Mouse (Mus musculus): ENCODE results near the gene Kcnh7.

Gene Kcnh7

DNA sequence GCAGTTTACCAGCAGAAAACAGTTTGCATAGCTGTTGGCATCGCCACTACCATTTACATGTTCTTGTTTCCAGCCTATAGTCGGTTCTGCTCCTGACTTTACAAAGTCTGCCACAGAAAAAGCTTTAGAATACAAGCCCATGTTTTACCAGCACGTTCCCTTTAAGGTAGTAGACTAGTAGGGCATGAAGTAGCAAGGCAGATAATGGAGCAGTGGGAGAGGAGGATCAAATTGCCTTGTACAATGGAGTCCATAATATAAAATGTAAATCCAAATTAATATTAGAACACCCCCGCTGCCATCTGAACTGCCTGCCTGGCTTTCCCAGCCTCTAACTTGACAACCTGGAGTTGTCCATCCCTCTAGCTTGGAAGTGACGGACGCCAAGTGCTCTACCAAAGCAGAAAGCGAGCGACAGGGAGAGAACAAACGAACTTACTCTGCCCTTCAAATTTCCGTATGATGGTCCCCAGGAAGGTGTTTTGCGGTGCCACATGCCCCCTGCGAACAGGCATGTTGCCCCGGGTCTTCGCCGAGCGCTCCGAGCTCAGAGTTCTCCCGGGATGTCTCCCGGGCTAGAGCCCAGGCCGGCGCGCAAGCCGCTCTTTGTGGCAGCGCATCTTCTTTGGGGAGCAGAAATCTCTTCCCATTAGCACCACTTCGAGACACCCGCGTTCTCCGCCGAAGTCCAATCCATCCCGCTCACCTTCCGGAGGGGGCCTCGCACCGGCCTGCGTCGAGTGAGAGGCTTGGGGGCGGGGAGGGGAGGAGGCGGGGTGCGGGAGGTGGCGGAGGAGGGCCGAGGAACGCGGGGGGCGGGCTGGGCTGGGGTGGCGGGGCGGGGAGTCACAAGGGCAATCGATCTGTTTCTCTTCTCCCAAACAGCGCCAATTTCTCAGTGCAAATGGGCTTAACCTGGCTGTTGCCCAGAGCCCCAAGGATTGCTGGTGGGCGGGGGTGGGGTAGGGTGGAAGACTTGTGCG, at the start of gene Kcnh7:
Gene Kcnh7 (minus strand): TSS at position 725 of the 983 bp plus-strand sequence.
- peak; percentile 42 for DNase-seq (ENCODE audit: extremely low spot score)

DNA sequence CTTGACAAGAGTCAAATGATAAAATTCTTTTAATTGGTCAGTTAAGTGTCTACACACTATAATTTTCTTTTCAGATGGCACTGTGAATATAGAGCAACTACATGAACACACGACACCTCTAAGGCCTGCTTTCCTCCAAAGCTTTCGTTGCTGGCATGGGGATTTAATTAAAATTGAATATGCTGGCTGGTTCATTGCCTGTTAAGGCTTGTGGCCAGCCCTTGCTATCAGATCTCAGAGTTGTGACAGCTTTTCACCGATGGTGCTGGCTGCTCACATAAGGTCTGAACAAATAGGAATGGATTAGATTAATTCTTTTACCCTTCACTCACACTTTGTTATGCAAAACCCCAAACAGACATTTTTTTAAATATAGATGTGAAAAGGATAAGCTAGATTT, 23.3 kb upstream of the Kcnh7 start:
- DNase-seq (ENCODE audit: extremely low spot score), result no peak

DNA sequence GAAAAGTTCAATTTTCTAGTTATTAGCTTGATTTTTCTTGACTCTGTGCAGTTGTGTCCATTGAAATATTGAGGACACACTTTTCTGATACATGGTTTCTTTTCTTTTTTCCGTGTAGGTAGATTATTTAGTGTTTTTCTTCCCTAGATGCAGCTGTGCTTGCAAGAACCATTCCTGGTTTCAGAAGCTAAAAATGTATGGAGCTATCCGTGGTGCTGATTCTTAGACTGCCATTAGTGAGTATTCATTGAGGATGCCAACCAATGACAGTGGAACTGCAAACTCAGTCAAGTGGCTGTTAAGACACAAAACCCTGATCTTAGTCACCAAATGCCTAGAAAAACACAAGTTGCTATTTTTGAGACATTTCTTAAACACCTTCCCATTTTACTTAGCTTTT, 1.9 kb upstream of the Kcnh7 start:
- peak; percentile 52 for DNase-seq (ENCODE audit: extremely low spot score)

DNA sequence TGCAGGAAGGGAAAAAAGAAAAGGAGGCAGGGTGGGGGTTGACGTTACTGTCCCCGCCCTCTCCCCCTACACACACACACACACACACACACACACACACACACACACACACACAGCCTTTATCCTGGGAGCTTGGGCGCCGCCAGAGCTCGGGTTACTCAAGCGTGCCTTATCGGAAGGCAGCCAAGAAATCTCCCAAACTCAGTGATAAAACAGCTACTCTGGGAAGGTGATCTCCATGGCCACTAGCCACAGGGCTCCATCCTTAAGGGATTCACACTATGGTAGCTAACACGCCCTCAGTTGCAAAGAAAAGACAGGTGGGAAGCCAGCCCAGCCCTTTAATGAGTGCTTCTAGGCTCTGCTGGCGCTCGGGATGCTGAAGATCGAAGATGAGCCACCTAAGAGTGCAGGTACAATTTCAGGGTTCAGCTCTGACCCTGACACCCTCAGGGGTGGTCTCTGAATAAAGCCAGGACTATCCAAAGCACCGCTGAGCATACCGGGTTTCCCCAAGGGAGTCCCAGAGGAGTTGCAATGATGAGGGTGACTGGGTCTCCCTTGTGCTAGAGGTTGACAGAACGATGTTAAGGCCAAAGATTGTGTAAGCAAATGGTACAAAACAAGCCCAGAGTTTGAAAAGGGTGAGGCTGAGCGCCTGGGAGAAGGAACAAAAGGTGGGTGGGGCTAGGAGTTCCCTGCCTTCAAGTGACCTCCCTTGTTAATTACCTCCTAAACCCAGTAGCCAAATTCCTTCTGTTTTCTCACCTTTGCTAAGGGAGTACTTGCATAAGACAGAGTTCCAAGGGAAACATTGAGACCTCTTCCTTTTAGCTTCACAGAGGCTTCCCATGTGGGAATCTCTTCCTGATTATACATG, 704 bp upstream of the Kcnh7 start:
- DNase-seq (ENCODE audit: extremely low spot score), result peak; percentile 28

DNA sequence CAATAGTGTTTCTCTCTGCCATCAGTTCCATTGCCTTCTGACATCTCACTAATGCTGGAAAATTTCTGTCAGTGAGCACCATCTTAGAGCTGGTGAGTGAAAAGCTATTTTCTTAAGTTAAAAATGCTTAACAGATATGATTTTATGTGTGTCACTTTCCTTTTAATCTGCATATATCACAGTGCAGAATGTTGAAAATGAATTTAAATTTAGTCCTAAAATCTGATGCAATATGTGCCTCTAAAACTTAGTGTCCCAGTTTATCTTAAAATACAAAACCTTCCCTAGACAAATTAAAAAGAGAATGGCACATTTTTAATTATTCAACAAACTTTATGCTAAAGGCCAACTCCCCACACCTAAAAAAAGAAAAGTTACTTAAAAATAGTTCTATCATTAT, 30.4 kb downstream of the Kcnh7 start:
- DNase-seq (ENCODE audit: extremely low spot score), result no peak

DNA sequence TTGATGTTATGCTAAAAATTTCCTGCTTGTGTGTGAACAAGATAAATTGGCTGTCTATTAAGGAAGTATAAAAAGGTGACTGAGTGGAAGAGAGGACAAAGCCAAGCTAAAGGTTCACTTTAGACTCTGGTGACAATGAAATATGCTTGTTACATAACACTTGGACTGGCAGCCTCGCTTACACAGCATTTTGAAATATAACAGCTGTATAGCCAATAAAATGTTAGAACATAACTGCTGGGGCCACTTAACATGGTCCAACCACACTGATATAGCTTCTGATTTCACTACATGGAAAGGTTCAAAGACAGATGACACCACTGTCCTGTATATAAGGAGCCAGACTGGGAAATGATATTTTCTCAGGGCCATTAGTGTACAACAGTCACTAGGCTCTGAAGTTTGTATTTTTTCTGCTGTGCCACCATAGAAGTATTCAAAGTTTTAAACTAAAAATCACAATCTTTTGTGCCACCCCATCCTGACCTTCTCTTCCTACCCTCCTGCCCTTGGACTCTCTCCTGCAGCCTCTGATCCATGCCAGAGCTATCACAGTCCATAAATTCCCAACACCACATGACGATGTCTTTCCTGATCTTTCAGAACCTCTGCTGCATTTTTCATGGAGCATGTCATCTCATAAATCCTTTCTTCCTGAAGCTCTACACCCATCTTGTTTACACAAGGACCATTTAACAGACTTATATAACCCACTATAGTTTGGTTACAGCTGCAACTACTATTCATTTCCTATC, 56.1 kb downstream of the Kcnh7 start:
- DNase-seq (ENCODE audit: extremely low spot score), result no peak

DNA sequence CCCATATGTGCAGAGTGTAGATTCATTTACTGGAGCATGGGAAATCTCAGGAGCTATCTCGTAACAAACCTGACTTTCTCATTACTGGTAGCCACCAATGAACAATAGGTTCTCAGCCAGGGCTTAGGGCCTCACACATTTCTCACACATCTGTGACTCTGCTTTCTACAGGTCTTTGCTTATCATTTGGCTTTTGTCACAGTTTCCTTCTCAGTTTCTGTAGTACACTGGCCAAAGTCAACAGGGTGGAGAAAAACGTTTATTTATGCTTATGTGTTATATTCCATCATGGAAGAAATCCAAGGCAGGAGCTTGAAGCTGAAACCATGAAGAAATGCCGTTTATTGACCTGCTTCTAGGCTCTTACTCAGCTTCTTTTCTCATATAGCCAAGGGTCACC, 63.8 kb downstream of the Kcnh7 start:
- DNase-seq (ENCODE audit: extremely low spot score), result no peak

DNA sequence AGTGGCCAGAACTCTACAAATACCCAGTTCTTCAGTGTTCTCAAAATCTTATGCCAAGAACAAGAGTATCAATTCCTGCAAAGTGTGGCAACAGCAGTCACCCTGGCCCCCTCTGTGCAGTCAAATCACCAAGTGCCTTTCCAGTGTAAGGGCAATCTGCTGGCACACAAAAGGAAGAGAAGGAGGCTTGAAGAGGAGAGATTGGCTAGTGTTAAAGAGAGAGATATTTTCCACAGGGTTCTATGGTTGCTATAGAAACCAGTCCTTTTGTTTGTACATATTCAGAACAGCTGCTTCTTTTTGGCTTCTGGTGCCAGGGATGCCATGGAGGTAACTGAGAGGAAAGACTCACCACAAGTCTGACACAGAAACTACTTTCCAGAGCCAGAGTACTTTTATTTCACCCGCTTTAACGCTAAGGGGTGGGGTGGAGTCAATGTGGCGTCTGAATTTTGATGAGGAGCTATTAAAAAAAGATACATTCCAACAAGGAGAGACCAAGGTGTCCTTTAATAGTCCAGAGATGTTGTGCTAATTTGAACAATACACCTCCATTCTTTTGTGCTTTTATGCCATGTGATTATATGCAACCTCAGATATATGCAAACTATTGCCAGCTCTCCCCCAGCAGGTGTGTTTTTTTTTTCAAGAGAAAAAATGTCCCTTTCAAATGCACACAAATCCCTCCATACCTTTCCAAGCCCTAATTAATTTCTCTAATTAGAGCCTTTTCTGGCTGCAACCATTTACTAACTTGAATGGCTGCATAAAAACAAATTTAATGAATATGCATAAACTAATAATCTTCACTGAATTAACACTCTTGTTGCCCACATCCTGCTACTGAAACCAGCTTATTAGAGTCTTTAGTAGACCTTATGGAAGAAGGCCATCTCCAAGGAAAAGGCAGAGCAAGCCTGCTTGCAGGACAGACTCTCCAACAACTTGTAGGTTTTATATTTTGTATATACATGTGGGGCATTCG, 66.6 kb downstream of the Kcnh7 start:
- peak; percentile 12 for DNase-seq (ENCODE audit: extremely low spot score)

DNA sequence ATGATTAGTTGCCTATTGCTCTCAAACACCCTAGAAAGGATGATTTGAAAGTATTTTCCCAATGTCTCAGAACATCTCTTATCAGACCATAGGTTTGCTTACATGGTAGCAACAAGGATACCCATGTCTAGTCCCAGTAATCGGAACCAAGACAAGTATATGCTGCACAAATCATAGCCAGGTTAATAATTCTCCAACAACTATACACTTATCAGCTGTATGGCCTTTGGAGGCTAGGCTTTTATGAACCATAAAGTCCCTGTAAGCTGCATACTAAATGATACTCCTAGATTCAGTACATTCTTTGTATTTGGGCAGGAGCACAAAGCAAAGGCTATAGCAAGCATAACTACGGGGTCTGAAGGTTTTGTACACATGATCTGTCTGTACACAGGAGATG, 78.1 kb downstream of the Kcnh7 start:
- no peak for DNase-seq (ENCODE audit: extremely low spot score)

DNA sequence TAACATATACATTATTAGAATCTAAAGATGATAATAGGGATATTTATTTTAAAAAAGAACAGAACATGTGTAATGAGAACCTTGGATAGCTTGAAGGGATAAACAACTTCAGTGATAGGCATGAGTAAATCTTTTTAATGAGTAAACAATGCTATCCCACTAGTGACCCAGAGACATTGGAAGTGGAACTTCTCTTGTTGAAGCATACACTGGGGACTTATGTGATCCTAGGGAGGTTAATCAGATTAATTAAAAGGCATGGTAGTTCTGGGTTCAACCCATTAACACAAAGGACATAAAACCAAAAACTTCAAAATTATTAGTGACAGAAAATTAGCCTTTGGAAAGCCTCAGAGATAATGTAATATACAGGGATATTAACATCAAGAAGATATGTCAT, 84.4 kb downstream of the Kcnh7 start:
- no peak for DNase-seq (ENCODE audit: extremely low spot score)

DNA sequence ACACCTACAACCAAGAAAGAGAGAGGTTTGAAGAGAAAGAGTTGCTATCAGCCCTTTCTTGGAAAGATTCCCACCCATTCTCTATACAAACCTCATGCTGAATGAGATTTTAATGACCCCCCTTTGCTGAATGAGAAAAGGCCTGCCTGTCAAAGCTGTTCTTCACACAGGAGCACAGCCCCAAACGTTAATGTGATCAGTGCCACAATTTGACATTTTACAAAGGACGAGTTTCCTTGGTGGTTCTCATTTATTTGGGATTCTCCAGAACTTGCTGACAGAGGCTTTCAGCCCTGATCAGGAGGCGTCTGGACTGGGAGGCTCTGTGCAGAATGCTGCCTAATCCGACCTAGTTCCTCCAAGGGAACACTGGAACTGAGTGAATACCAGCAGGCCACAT, 92.3 kb downstream of the Kcnh7 start:
- DNase-seq (ENCODE audit: extremely low spot score), result no peak

DNA sequence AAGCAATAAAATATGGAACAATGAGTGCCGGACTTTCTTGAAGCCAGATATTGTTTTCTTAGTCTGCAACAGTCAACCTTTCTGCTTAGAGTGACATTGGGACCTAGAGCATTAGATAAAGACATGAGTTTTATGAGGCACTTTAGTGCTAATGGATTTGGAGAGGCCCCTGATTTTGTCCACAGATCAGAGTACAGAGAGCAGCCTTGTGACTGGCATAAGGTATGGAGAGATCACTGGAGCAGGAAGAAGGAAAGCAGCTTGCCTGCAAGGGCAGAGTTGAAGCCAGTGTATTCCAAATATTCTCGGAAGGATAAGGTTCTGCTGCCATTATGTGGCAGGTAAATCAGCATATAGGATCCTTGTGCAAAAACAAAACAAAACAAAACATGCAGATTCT, 93.6 kb downstream of the Kcnh7 start:
- DNase-seq (ENCODE audit: extremely low spot score), result no peak

DNA sequence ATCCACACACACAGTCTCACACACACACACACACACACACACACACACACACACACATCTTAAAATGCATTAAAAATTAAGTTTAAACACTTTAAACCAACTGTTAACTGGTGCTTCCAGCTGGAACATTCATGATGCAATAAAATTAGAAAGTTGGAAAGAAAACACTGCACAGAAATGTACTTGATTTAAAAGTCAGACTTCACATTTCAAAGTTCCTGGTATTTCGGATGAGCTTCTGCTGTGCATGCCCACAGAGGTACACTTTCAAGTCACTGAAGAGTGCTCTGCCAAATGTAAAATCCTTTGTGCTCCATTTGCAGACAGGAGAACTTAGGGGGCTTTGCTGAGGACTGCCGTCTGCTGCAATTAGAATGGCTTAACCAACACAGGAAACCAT, 125.7 kb downstream of the Kcnh7 start:
- no peak for DNase-seq (ENCODE audit: extremely low spot score)

DNA sequence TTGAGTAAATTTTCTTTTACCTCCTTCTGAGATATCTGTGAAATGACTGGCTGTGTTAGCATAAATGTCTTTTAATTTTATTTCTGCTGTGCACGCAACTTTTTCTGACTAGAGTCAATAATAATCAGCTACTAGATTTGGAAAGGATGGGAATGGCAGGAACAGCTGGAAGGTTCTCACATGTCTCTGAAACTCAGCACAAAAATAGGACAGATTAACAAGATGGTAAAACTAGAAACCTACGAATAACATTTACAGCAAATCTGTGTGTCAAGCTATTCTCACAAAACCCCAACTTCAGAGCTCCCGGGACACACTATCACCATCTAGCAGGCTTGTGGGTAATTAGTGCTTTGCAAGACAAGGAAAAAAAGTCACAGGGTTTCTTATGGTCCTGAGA, 134.2 kb downstream of the Kcnh7 start:
- DNase-seq (ENCODE audit: extremely low spot score), result no peak

DNA sequence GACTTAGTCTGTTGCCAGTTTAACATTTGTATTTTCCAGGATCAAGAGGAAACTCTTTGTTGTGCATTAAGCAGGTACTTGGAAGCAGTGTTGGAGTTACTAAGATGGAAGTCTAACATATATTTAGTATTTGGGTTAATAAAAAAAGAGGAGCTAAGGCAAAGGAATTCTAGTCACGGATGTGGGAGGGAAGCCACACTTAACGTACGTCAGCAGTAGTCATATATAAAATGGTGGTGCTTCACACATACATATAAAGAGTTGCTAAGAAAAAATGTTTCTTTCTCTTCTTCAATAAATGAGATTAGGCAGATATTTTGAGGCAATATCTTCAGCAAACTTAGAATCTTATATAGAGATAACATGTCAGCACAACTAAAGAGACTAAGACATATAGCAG, 144.4 kb downstream of the Kcnh7 start:
- DNase-seq (ENCODE audit: extremely low spot score), result no peak

DNA sequence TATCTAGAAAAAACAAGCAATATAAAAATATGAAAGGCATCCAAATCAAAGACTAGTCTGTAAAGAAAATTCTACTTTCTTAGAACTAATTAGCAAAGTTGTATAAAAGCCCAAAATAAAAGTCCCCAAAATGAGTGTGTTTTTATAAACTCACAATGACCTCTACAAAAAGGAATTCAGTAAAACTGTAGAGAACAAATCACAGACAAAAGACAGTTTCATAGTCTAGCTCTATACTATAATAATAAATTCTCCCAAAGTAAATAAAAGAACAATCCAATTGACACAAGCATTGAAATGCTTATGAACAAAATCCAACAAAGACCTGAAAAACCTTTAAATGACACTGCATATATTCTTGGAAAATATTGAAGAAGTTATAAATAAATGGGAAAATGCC, 169.2 kb downstream of the Kcnh7 start:
- DNase-seq (ENCODE audit: extremely low spot score), result no peak

DNA sequence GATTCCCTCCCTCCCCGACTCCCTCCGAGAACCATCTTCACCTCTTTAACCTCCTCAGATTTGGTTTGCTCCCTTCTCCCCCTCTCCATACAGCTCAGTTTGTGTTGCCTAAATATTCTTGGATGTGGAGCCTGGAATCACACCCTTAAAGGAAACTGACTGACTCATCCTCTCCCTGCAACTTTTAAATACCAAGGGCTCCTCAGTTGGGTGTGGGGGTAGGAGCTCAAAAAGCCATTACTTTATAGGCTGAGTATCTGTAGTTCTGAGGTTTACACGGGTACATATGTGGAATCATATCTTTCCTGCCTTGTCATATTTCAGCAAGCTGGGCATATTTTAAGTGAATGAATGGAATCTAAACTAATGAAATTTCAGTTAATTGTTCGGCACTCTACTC, 174.9 kb downstream of the Kcnh7 start:
- DNase-seq (ENCODE audit: extremely low spot score), result no peak

DNA sequence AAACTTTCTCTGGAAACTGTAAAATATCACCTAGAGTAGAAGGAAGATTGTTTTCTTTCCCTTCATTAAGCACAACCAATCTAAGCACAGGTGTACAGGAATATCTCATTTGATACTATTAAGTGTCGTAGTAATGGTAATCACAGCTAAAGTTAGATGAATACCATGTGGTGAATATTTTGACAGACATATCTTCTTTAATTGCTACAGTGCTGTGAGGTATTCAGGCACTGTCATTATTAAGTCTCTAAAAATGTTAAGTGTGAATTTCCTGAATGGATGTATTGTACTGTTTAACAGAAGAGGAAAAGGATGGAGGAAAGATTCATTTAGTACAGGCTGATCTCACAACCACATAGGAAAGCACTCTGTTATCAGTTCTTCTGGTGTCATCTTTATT, 181.3 kb downstream of the Kcnh7 start:
- DNase-seq (ENCODE audit: extremely low spot score), result no peak

DNA sequence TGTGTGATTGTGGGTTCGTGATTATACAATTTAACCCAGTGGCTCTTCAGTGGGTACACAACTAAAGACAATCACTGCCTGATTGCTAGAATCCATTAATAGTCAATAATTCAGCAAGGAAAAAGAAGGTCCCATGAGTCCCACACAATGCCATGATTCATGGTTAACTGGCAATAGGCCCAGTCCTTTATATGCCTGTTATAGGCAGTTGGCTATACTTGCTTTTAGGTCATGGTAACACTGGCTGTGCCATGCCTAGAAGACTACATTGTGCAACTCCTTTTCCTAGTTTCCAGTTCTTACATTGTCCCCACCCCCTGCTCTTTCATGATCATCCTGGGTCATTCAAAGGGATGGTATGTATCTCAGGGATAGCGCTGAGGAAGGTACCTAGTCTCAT, 186.4 kb downstream of the Kcnh7 start:
- DNase-seq (ENCODE audit: extremely low spot score), result no peak

DNA sequence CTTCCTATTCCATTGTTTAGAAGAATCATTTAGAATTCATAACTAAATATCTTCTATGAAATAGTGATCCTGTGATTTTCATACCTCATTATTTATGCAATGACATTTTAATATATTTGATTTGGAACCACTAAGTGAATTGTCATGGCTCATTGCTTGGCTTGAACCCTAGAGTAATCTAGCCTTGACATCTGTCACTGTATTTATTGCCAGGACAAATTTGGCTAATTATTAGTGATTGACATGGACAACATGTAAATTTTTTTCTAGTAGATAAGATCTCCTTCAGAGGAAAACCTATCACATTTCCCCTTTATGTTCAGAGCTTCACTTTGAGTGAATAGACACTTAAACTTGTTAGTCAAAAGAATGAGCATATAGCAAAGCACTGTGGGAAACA, 195.5 kb downstream of the Kcnh7 start:
- DNase-seq (ENCODE audit: extremely low spot score), result no peak

DNA sequence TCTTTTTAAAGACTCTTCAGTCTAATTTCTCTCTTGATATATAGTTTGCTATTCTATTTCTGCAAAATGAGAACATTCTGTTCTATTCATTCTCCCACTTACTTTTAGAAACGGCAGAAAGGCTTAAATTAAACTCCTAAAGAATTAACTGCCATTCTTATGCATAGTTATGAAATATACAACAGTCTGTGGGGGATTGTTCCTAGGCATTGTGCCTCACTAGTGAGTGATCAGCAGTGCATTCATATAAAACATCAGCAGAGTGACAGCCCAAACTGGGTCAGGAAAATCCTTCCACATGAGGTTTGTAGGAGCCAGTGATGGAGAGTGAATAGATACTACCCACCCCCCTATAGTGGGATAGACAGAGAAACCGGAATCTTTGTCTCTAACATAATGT, 200.2 kb downstream of the Kcnh7 start:
- DNase-seq (ENCODE audit: extremely low spot score), result no peak

Measured in embryo, embryonic 9.5 days (tissue).